Mouse (Mus musculus) stomach, postnatal 0 days (tissue): ENCODE results near the gene Bin2. TPM values are rescaled to one million over a fixed set of nuclear protein-coding genes. Genes with fewer than 3 reads are reported as not detected.

ENCODE experiments used
- ATAC-seq: fragments of 200-750 bp; cut with Nextera tagmentation; 2 replicates; pipeline ENCODE4 v1.8.0; 2017; ENCODE audit not compliant: low FRiP score, low TSS enrichment
- DNase-seq: peaks from one replicate; pipeline ENCODE4 v3.0.0-alpha.2; 2016; ENCODE audit warnings: low spot score
- H3K27ac ChIP-seq: fragments of 300-500 bp; sonication (generic); replicated peaks from 2 replicates; pipeline ENCODE4 v1.5.1; 2014; ENCODE audit warnings: mild to moderate bottlenecking, control low read depth
- H3K27me3 ChIP-seq: fragments of 300-500 bp; sonication (generic); 2 replicates; pipeline ENCODE4 v1.6.1; 2014; ENCODE audit warnings: low read length; ENCODE audit not compliant: control insufficient read depth, insufficient read depth
- H3K36me3 ChIP-seq: fragments of 300-500 bp; sonication (generic); 2 replicates; pipeline ENCODE4 v1.6.1; 2014; ENCODE audit warnings: low read length, mixed read lengths; ENCODE audit not compliant: control insufficient read depth, insufficient read depth
- H3K4me1 ChIP-seq: fragments of 300-500 bp; sonication (generic); replicated peaks from 2 replicates; pipeline ENCODE4 v1.6.1; 2014; ENCODE audit warnings: antibody characterized with exemption; ENCODE audit not compliant: control insufficient read depth, insufficient read depth
- H3K4me2 ChIP-seq: fragments of 300-500 bp; sonication (generic); replicated peaks from 2 replicates; pipeline ENCODE4 v1.6.1; 2014; ENCODE audit warnings: low read depth, mild to moderate bottlenecking, control low read depth, moderate library complexity
- H3K4me3 ChIP-seq: fragments of 300-500 bp; sonication (generic); 2 replicates; pipeline ENCODE4 v1.5.1; 2014; ENCODE audit warnings: low read depth, low read length, control low read depth
- H3K9ac ChIP-seq: fragments of 300-500 bp; sonication (generic); 2 replicates; pipeline ENCODE4 v1.6.1; 2014; ENCODE audit warnings: mild to moderate bottlenecking, low read length, control low read depth, mixed read lengths
- H3K9me3 ChIP-seq: fragments of 300-500 bp; sonication (generic); 2 replicates; pipeline ENCODE4 v1.6.1; 2016; ENCODE audit warnings: low read length; ENCODE audit not compliant: control insufficient read depth
- CTCF ChIP-seq: IDR thresholded peaks from 2 replicates; pipeline ENCODE4 v1.5.1; 2016; ENCODE audit warnings: antibody characterized with exemption, low read depth, mild to moderate bottlenecking, moderate library complexity
- EP300 ChIP-seq: optimal IDR thresholded peaks from 2 replicates; pipeline ENCODE3; 2016; ENCODE audit warnings: antibody characterized with exemption
- WGBS: fragments of 180-500 bp; shearing (Covaris S2); extraction: QIAGEN DNeasy Blood & Tissue Kit; methylation state at CpG from one replicate; pipeline ENCODE4 v1.1.7; 2014; 5-methylcytosine and 5-hydroxymethylcytosine counted together
- polyA plus RNA-seq: library from polyadenylated mRNA; unstranded; fragments of >200 nt; fragmentation: Nextera tagmentation; extraction: Ambion mirVana; gene quantifications from 2 replicates; pipeline ENCODE4 v1.2.1, GENCODE M21; 2015

Gene Bin2
- polyA plus RNA-seq, 1 experiment from 2014 or later = 1.3 TPM

GRCm38 (mm10) chr15:100675486-100675885 lies 6.1 kb upstream of the Bin2 start:
- no peak overlapping the region for H3K9ac ChIP-seq
- no peaks in the 10 kb centered on the region for H3K4me1 ChIP-seq
- no peaks in the 10 kb centered on the region for H3K36me3 ChIP-seq
- 60% methylated on average over 3 of the region's 3 CpGs for WGBS
- H3K4me2 ChIP-seq = no peak overlapping the region
- H3K9me3 ChIP-seq = no peaks in the 10 kb centered on the region
- no peak for ATAC-seq
- H3K27ac ChIP-seq = no peak overlapping the region
- no peak overlapping the region for H3K4me3 ChIP-seq
- DNase-seq = no peak
- no peaks in the 10 kb centered on the region for H3K27me3 ChIP-seq
- no peak for TF ChIP-seq CTCF
- no peak for TF ChIP-seq EP300

- Histone ChIP-seq H3K4me3 (no peak overlapping the region), H3K4me1 (no peaks in the 10 kb centered on the region), H3K9me3 (no peaks in the 10 kb centered on the region), H3K27me3 (no peaks in the 10 kb centered on the region), H3K27ac (no peak overlapping the region), H3K9ac (no peak overlapping the region), H3K36me3 (no peaks in the 10 kb centered on the region), H3K4me2 (no peak overlapping the region)
- 79% methylated on average over 10 of the region's 10 CpGs for WGBS
- ATAC-seq = no peak
- TF ChIP-seq EP300 = no peak
- no peak for TF ChIP-seq CTCF
- no peak for DNase-seq
Observed at GRCm38 (mm10) chr15:100674566-100674965, 5.2 kb upstream of the Bin2 start.

DNA sequence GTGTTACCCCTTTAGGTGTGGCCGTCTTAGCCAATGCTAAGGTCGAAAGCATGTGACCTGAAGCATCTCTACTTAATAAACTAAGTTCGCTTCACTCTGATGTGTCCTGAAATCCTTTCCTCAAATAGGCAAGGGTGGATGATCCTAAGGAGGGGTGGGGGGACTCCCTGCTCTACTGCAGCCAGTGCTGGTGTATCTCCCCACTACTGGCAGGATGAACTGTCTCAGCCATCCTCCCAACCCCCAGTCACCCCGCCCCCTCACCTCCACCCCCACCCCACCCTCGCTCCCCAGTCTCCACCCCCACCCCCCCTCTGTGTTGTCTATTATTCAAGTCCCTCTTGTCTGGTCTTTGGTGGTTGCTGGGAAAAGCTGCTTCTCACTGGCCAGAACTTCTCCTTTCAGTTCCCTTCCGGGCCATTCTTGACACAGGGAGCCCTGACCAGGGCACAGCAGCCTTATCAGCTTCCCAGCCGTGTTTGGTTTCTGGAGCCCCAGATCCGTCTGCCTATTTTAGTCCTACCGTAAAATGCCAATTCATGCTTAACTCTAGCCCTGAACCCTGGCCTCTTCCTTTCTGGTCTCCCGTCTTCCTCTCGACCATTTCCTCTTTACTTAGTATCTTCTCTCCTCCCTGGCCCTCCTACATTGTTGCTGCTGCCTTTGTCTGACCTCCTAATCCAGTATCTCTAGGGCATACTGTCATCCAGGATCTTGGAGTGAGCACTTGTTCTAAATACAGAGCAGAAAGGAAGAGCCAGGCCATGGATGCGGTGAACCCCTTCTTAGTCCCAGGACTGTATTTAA lies 4.4 kb upstream of the Bin2 start:
- no peak for TF ChIP-seq EP300
- TF ChIP-seq CTCF = no peak
- Histone ChIP-seq H3K27ac (no peak overlapping the region), H3K4me1 (no peaks in the 10 kb centered on the region), H3K27me3 (no peaks in the 10 kb centered on the region), H3K9ac (no peak overlapping the region), H3K9me3 (no peaks in the 10 kb centered on the region), H3K36me3 (no peaks in the 10 kb centered on the region), H3K4me3 (no peak overlapping the region), H3K4me2 (no peak overlapping the region)
- DNase-seq (peak; percentile 37), ATAC-seq (no peak)
- 50% methylated on average over 12 of the region's 12 CpGs for WGBS

GRCm38 (mm10) chr15:100670833-100671232 lies 1.5 kb upstream of the Bin2 start:
- no peak for DNase-seq
- WGBS = 74% methylated on average over 5 of the region's 5 CpGs
- no peak for TF ChIP-seq CTCF
- no peak for TF ChIP-seq EP300
- Histone ChIP-seq H3K36me3 (no peaks in the 10 kb centered on the region), H3K4me2 (no peak overlapping the region), H3K4me3 (no peak overlapping the region), H3K9me3 (no peaks in the 10 kb centered on the region), H3K4me1 (no peaks in the 10 kb centered on the region), H3K27ac (no peak overlapping the region), H3K9ac (no peak overlapping the region), H3K27me3 (no peaks in the 10 kb centered on the region)
- no peak for ATAC-seq

- H3K4me1 ChIP-seq = no peaks in the 10 kb centered on the region
- H3K4me2 ChIP-seq = no peak overlapping the region
- DNase-seq (no peak), ATAC-seq (no peak)
- TF ChIP-seq EP300 (no peak), CTCF (no peak)
- H3K36me3 ChIP-seq = no peaks in the 10 kb centered on the region
- 78% methylated on average over 8 of the region's 8 CpGs for WGBS
- no peaks in the 10 kb centered on the region for H3K9me3 ChIP-seq
- no peak overlapping the region for H3K4me3 ChIP-seq
- no peaks in the 10 kb centered on the region for H3K27me3 ChIP-seq
- H3K9ac ChIP-seq = no peak overlapping the region
- no peak overlapping the region for H3K27ac ChIP-seq
Observed at GRCm38 (mm10) chr15:100670004-100670403, 651 bp upstream of the Bin2 start.

- no peaks in the 10 kb centered on the region for H3K9me3 ChIP-seq
- no peak overlapping the region for H3K4me2 ChIP-seq
- no peak for TF ChIP-seq CTCF
- no peak for TF ChIP-seq EP300
- H3K27ac ChIP-seq = no peak overlapping the region
- H3K27me3 ChIP-seq = no peaks in the 10 kb centered on the region
- DNase-seq = no peak
- H3K4me3 ChIP-seq = no peak overlapping the region
- H3K4me1 ChIP-seq = no peaks in the 10 kb centered on the region
- H3K36me3 ChIP-seq = no peaks in the 10 kb centered on the region
- 74% methylated on average over 5 of the region's 5 CpGs for WGBS
- no peak for ATAC-seq
- H3K9ac ChIP-seq = no peak overlapping the region
Observed at GRCm38 (mm10) chr15:100667871-100668545, 1.3 kb downstream of the Bin2 start.
